Mouse (Mus musculus) embryonic facial prominence, embryonic 11.5 days (tissue): ENCODE data around the gene Sars2. TPM values are rescaled to one million over a fixed set of nuclear protein-coding genes. Genes with fewer than 3 reads are reported as not detected.

Source experiments
- ATAC-seq: fragments of 200-750 bp; cut with Nextera tagmentation; replicated peaks from 2 replicates; pipeline ENCODE4 v1.8.0; 2017; ENCODE audit warnings: low read depth; ENCODE audit not compliant: insufficient number of reproducible peaks, low FRiP score, low TSS enrichment
- DNase-seq: peaks from one replicate; pipeline ENCODE4 v3.0.0-alpha.2; 2015; ENCODE audit warnings: low spot score
- H3K27ac ChIP-seq: fragments of 300-500 bp; sonication (generic); replicated peaks from 2 replicates; pipeline ENCODE4 v1.5.1; 2014; ENCODE audit warnings: mild to moderate bottlenecking, low read depth, low read length, control low read depth
- H3K27me3 ChIP-seq: fragments of 300-500 bp; sonication (generic); 2 replicates; pipeline ENCODE4 v1.6.1; 2014; ENCODE audit warnings: mild to moderate bottlenecking, low read length, moderate library complexity, mixed read lengths; ENCODE audit not compliant: control insufficient read depth, insufficient read depth
- H3K36me3 ChIP-seq: fragments of 300-500 bp; sonication (generic); replicated peaks from 2 replicates; pipeline ENCODE4 v1.6.1; 2014; ENCODE audit warnings: low read depth, mild to moderate bottlenecking, low read length, moderate library complexity, mixed read lengths; ENCODE audit not compliant: control insufficient read depth, insufficient read depth
- H3K4me1 ChIP-seq: fragments of 300-500 bp; sonication (generic); 2 replicates; pipeline ENCODE4 v1.6.1; 2014; ENCODE audit warnings: low read length, mixed read lengths; ENCODE audit not compliant: control insufficient read depth, insufficient read depth
- H3K4me2 ChIP-seq: fragments of 300-500 bp; sonication (generic); 2 replicates; pipeline ENCODE4 v1.6.1; 2014; ENCODE audit warnings: low read depth, mild to moderate bottlenecking, control low read depth, low read length, moderate library complexity
- H3K4me3 ChIP-seq: fragments of 300-500 bp; sonication (generic); 2 replicates; pipeline ENCODE4 v1.5.1; 2014; ENCODE audit warnings: low read depth, low read length, control low read depth
- H3K9ac ChIP-seq: fragments of 300-500 bp; sonication (generic); replicated peaks from 2 replicates; pipeline ENCODE4 v1.6.1; 2014; ENCODE audit warnings: mild to moderate bottlenecking, control low read depth, low read length
- H3K9me3 ChIP-seq: fragments of 300-500 bp; sonication (generic); replicated peaks from 2 replicates; pipeline ENCODE4 v1.6.1; 2016; ENCODE audit warnings: mild to moderate bottlenecking, low read length, inconsistent platforms, mixed read lengths; ENCODE audit not compliant: control insufficient read depth
- WGBS: fragments of 180-500 bp; shearing (Covaris S2); extraction: QIAGEN DNeasy Blood & Tissue Kit; methylation state at CpG from one replicate; pipeline ENCODE4 v1.1.7; 2014; 5-methylcytosine and 5-hydroxymethylcytosine counted together
- polyA plus RNA-seq: library from polyadenylated mRNA; unstranded; fragments of >200 nt; fragmentation: Nextera tagmentation; extraction: Ambion mirVana; gene quantifications from 2 replicates; pipeline ENCODE4 v1.2.1, GENCODE M21; 2014

Gene Sars2
- polyA plus RNA-seq, 1 experiment from 2014 or later: 28.2 TPM

GRCm38 (mm10) chr7:28732341-28733142, 9.2 kb upstream of the Sars2 start:
- H3K27ac ChIP-seq: no peak overlapping the region
- WGBS: 3% methylated on average over 58 of the region's 58 CpGs
- ATAC-seq: peak; percentile 82

GRCm38 (mm10) chr7:28733211-28733610, 8.6 kb upstream of the Sars2 start:
- Histone ChIP-seq H3K4me2 (peak overlapping the region; percentile 88), H3K4me3 (peak overlapping the region; percentile 36), H3K9ac (peak overlapping the region; percentile 44; the same call in 1 of the 2 replicates), H3K27me3 (no peaks in the 10 kb centered on the region), H3K36me3 (no peaks in the 10 kb centered on the region; the same call in none of the 2 replicates), H3K4me1 (no peaks in the 10 kb centered on the region; the same call in 1 of the 2 replicates), H3K27ac (no peak overlapping the region), H3K9me3 (no peaks in the 10 kb centered on the region)
- DNase-seq: no peak
- 0 out of 2 replicates have a peak, but pooled peaks have one; percentile 2 for ATAC-seq
- 8% methylated on average over 11 of the region's 11 CpGs for WGBS

More at GRCm38 (mm10) chr7:28732341-28733142, 9.2 kb upstream of the Sars2 start:
- H3K36me3 ChIP-seq: no peaks in the 10 kb centered on the region; the same call in none of the 2 replicates
- no peaks in the 10 kb centered on the region for H3K9me3 ChIP-seq
- peak; percentile 89 for DNase-seq
- H3K27me3 ChIP-seq: no peaks in the 10 kb centered on the region
- H3K9ac ChIP-seq: peak overlapping the region; percentile 44
- H3K4me3 ChIP-seq: peak overlapping the region; percentile 36
- no peaks in the 10 kb centered on the region; the same call in 1 of the 2 replicates for H3K4me1 ChIP-seq
- peak overlapping the region; percentile 88 for H3K4me2 ChIP-seq

- ATAC-seq (no peak), DNase-seq (no peak)
- WGBS: 84% methylated on average over 6 of the region's 6 CpGs
- no peaks in the 10 kb centered on the region for H3K27me3 ChIP-seq
- no peak overlapping the region for H3K9ac ChIP-seq
- no peak overlapping the region for H3K4me3 ChIP-seq
- no peaks in the 10 kb centered on the region; the same call in none of the 2 replicates for H3K36me3 ChIP-seq
- H3K9me3 ChIP-seq: no peaks in the 10 kb centered on the region
- no peaks in the 10 kb centered on the region; the same call in 1 of the 2 replicates for H3K4me1 ChIP-seq
- H3K27ac ChIP-seq: no peak overlapping the region
- no peak overlapping the region for H3K4me2 ChIP-seq
Observed at GRCm38 (mm10) chr7:28735701-28736100, 6.1 kb upstream of the Sars2 start.

- DNase-seq (no peak), ATAC-seq (no peak)
- Histone ChIP-seq H3K4me2 (no peak overlapping the region), H3K27ac (no peak overlapping the region), H3K27me3 (no peaks in the 10 kb centered on the region), H3K36me3 (no peaks in the 10 kb centered on the region; the same call in none of the 2 replicates), H3K9me3 (no peaks in the 10 kb centered on the region), H3K4me3 (no peak overlapping the region), H3K4me1 (peaks cover 4% of the 10 kb centered on the region), H3K9ac (no peak overlapping the region)
- WGBS: 95% methylated on average over 21 of the region's 21 CpGs
Observed at GRCm38 (mm10) chr7:28739829-28740228, 2.0 kb upstream of the Sars2 start.

- H3K4me3 ChIP-seq: peak overlapping the region; percentile 73
- WGBS: 41% methylated on average over 9 of the region's 9 CpGs
- no peak overlapping the region for H3K27ac ChIP-seq
- peaks cover 4% of the 10 kb centered on the region for H3K4me1 ChIP-seq
- H3K9ac ChIP-seq: peak overlapping the region; percentile 76
- no peaks in the 10 kb centered on the region for H3K9me3 ChIP-seq
- no peaks in the 10 kb centered on the region; the same call in none of the 2 replicates for H3K36me3 ChIP-seq
- ATAC-seq (no peak), DNase-seq (no peak)
- peak overlapping the region; percentile 78 for H3K4me2 ChIP-seq
- H3K27me3 ChIP-seq: no peaks in the 10 kb centered on the region
Observed at GRCm38 (mm10) chr7:28740949-28741348, 843 bp upstream of the Sars2 start.

GRCm38 (mm10) chr7:28741368-28741708, 454 bp upstream of the Sars2 start:
- Histone ChIP-seq H3K4me3 (peak overlapping the region; percentile 73), H3K36me3 (no peaks in the 10 kb centered on the region; the same call in none of the 2 replicates), H3K9me3 (no peaks in the 10 kb centered on the region), H3K9ac (peak overlapping the region; percentile 76), H3K4me2 (peak overlapping the region; percentile 78), H3K27ac (peak overlapping the region; percentile 47; the same call in 1 of the 2 replicates), H3K4me1 (peaks cover 4% of the 10 kb centered on the region), H3K27me3 (no peaks in the 10 kb centered on the region)
- WGBS: under 1% methylated on average over 13 of the region's 13 CpGs
- DNase-seq: no peak
- no peak for ATAC-seq

GRCm38 (mm10) chr7:28749935-28750334, 8.1 kb downstream of the Sars2 start:
- H3K36me3 ChIP-seq: peaks cover 2% of the 10 kb centered on the region
- 91% methylated on average over 7 of the region's 7 CpGs for WGBS

GRCm38 (mm10) chr7:28756079-28756478, 14.3 kb downstream of the Sars2 start, which contains the start of gene Ccer2:
Gene Ccer2 (plus strand): TSS chr7:28756174.
- Histone ChIP-seq H3K4me3 (no peak within 1 kb of the TSS), H3K9me3 (no peaks in the 10 kb centered on the region), H3K4me2 (no peak within 1 kb of the TSS), H3K4me1 (no peaks in the 10 kb centered on the region), H3K9ac (0 out of 2 replicates have a peak within 1 kb of the TSS, but pooled peaks have one; percentile 22), H3K27ac (no peak within 1 kb of the TSS), H3K36me3 (peaks cover 3% of the 10 kb centered on the region), H3K27me3 (peaks cover 5% of the 10 kb centered on the region; the same call in 1 of the 2 replicates)
- ATAC-seq (no peak), DNase-seq (peak; percentile 42)
- WGBS: 4% methylated on average over 17 of the region's 17 CpGs

More at GRCm38 (mm10) chr7:28749935-28750334, 8.1 kb downstream of the Sars2 start:
- Histone ChIP-seq H3K9me3 (no peaks in the 10 kb centered on the region), H3K4me3 (no peak overlapping the region), H3K9ac (no peak overlapping the region), H3K27ac (no peak overlapping the region), H3K4me1 (0 out of 2 replicates have a peak, but pooled peaks cover 2% of the 10 kb centered on the region), H3K4me2 (no peak overlapping the region), H3K27me3 (no peaks in the 10 kb centered on the region)
- 0 out of 2 replicates have a peak, but pooled peaks have one; percentile 10 for ATAC-seq
- no peak for DNase-seq
